Mouse (Mus musculus) G1E (cell line): Measurements from ENCODE around the gene Nbl1.

ENCODE experiments used
- CTCF ChIP-seq: IDR thresholded peaks from 2 replicates; pipeline ENCODE4 v1.5.1; 2012; ENCODE audit warnings: low read depth, low read length, inconsistent platforms, mixed read lengths
- GATA1 ChIP-seq: IDR thresholded peaks from 2 replicates; pipeline ENCODE4 v1.6.1; 2012; ENCODE audit warnings: borderline replicate concordance, low read length, inconsistent platforms, mixed read lengths

- no peak for TF ChIP-seq CTCF
- TF ChIP-seq GATA1, result no peak
Measured at GRCm38 (mm10) chr4:139082790-139083564, 9.8 kb downstream of the Nbl1 start.
